Mouse (Mus musculus) midbrain, postnatal 0 days (tissue): ENCODE measurements around the gene Ptprf. TPM values are rescaled to one million over a fixed set of nuclear protein-coding genes. Genes with fewer than 3 reads are reported as not detected.

ENCODE experiments used
- ATAC-seq: fragments of 200-750 bp; cut with Nextera tagmentation; 2 replicates; pipeline ENCODE4 v1.8.0; 2017; ENCODE audit warnings: moderate number of reproducible peaks, mild to moderate bottlenecking, moderate TSS enrichment, moderate library complexity; ENCODE audit not compliant: low FRiP score
- DNase-seq: peaks from one replicate; pipeline ENCODE4 v3.0.0-alpha.2; 2015; ENCODE audit warnings: low spot score
- H3K27ac ChIP-seq: fragments of 300-500 bp; sonication (generic); 2 replicates; pipeline ENCODE4 v1.5.1; 2014; ENCODE audit warnings: low read depth, mild to moderate bottlenecking, low read length, mixed read lengths
- H3K27me3 ChIP-seq: fragments of 300-500 bp; sonication (generic); 2 replicates; pipeline ENCODE4 v1.6.1; 2014; ENCODE audit warnings: low read length, control low read depth, mixed read lengths; ENCODE audit not compliant: insufficient read depth
- H3K36me3 ChIP-seq: fragments of 300-500 bp; sonication (generic); 2 replicates; pipeline ENCODE4 v1.6.1; 2014; ENCODE audit warnings: low read length, control low read depth, mixed read lengths; ENCODE audit not compliant: insufficient read depth
- H3K4me1 ChIP-seq: fragments of 300-500 bp; sonication (generic); 2 replicates; pipeline ENCODE4 v1.6.1; 2014; ENCODE audit warnings: mild to moderate bottlenecking, control low read depth, antibody characterized with exemption, low read length, mixed read lengths; ENCODE audit not compliant: insufficient read depth
- H3K4me2 ChIP-seq: fragments of 300-500 bp; sonication (generic); 2 replicates; pipeline ENCODE4 v1.6.1; 2014; ENCODE audit warnings: low read depth, mild to moderate bottlenecking, low read length, mixed read lengths; ENCODE audit not compliant: poor library complexity, severe bottlenecking
- H3K4me3 ChIP-seq: fragments of 300-500 bp; sonication (generic); 2 replicates; pipeline ENCODE4 v1.5.1; 2014; ENCODE audit warnings: low read depth, mild to moderate bottlenecking, low read length, moderate library complexity
- H3K9ac ChIP-seq: fragments of 300-500 bp; sonication (generic); replicated peaks from 2 replicates; pipeline ENCODE4 v1.6.1; 2014; ENCODE audit warnings: mild to moderate bottlenecking, low read length, moderate library complexity, mixed read lengths; ENCODE audit not compliant: poor library complexity, severe bottlenecking
- H3K9me3 ChIP-seq: fragments of 300-500 bp; sonication (generic); 2 replicates; pipeline ENCODE4 v1.6.1; 2016; ENCODE audit warnings: low read length, control low read depth
- CTCF ChIP-seq: IDR thresholded peaks from 2 replicates; pipeline ENCODE4 v1.5.1; 2016; ENCODE audit warnings: antibody characterized with exemption, mild to moderate bottlenecking
- WGBS: fragments of 180-500 bp; shearing (Covaris S2); extraction: QIAGEN DNeasy Blood & Tissue Kit; methylation state at CpG from one replicate; pipeline ENCODE4 v1.1.7; 2014; 5-methylcytosine and 5-hydroxymethylcytosine counted together
- polyA plus RNA-seq: library from polyadenylated mRNA; unstranded; fragments of >200 nt; fragmentation: Nextera tagmentation; extraction: Ambion mirVana; gene quantifications from 2 replicates; pipeline ENCODE4 v1.2.1, GENCODE M21; 2015
- total RNA-seq: library from RNA; depleted of rRNA; stranded (reverse); fragments of >200 nt; gene quantifications from 2 replicates; pipeline ENCODE4 v1.2.3, GENCODE M21; 2014

Ptprf gene
- total and polyA plus RNA-seq, 2 experiments from 2014 or later, result 48.1 to 186 TPM

DNA sequence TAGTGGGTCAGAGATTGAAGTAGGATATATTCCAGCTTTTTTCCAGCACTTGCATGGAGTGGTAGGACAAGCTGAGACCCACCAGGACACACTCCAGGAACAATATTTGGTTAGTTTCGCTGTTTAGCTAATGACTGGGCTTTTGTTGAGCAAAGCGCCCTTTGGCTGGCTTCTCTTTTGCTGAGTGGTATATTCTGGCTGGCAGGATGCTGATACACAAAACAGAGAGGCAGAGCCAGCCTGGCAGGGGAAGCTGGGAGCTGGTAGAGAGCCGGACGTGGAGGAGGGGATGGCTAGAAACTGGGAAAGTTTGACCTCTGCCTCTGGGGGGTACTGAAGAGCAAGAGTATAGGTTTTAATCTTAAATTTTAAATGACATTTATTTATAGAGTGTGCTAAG, 13.8 kb upstream of the Ptprf start:
- 54% methylated on average over 4 of the region's 4 CpGs for WGBS
- DNase-seq, result peak; percentile 49

DNA sequence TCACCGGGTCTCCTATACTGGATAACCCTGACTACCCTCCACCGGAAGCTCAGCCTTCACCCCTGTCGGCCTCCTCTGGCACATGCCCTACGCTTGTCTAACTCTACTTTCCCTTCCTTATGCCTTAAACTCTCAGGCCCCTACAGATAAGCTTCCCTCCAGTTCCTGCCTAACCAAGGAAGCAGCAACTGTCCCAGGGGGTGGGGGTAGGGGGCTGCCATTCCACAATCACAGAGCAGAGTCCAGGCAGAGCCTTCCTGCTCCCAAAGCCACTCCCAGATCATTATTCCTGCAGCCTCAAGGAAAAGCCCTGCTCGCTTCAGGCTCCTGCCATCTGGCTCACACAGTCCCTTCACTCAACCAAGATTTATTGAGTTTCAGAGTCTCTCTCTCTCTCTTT, 6.6 kb upstream of the Ptprf start:
- Histone ChIP-seq H3K36me3 (no peaks in the 10 kb centered on the region), H3K9ac (no peak overlapping the region), H3K9me3 (no peaks in the 10 kb centered on the region), H3K27ac (no peak overlapping the region), H3K4me2 (no peak overlapping the region), H3K27me3 (no peaks in the 10 kb centered on the region), H3K4me1 (no peaks in the 10 kb centered on the region), H3K4me3 (no peak overlapping the region)
- 19% methylated on average over 5 of the region's 5 CpGs for WGBS
- DNase-seq (no peak), ATAC-seq (no peak)
- TF ChIP-seq CTCF, result no peak

More for the DNA sequence above, 13.8 kb upstream of the Ptprf start:
- TF ChIP-seq CTCF, result no peak
- no peaks in the 10 kb centered on the region for H3K27me3 ChIP-seq
- H3K36me3 ChIP-seq, result no peaks in the 10 kb centered on the region
- no peak overlapping the region for H3K9ac ChIP-seq
- no peak for ATAC-seq
- H3K27ac ChIP-seq, result no peak overlapping the region
- H3K4me2 ChIP-seq, result no peak overlapping the region
- no peaks in the 10 kb centered on the region for H3K9me3 ChIP-seq
- no peak overlapping the region for H3K4me3 ChIP-seq
- no peaks in the 10 kb centered on the region for H3K4me1 ChIP-seq

DNA sequence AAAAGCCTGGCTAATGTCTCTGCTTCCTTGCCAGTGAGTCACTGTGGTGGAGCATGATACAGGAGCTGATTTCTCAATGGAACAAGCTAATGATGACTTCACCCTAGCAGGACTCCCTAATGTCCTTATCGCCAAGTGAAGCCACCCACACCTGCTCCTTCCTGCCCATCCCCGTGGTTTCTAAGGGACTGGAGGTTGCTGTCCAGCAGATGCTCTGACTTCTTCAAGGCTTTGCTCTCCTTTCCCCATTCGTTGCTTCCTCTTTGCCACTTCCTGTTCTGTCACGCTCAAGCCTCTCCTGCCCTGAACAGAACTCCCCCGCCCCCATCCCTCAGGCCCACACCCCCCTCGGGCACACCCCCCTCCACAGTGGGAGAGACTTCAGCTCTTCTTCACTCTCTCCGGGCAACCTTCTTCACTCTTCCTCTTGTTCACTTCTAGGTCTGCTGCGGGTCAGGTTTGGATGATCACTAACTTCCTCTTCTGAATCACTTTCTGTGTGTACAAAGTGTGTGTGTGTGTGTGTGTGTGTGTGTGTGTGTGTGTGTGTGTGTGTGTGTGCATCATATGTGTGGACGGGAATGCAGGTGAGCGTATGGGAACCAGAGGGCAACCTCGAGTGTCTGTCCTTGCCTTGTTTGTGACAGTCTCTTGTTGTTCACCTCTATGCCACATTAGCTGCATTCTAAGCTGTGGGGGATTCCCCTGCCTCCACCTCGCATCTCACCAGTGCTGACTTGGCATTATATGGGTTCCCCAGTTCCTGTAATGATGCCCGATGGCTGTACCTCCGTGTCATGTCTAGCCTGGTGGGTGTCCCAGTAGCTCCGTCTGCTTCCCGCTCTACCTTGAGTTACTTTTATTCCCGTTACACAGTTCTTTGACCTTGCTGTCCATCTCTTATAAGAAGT, 4.7 kb upstream of the Ptprf start:
- Histone ChIP-seq H3K27me3 (no peaks in the 10 kb centered on the region), H3K9me3 (no peaks in the 10 kb centered on the region), H3K4me2 (no peak overlapping the region), H3K4me3 (no peak overlapping the region), H3K9ac (no peak overlapping the region), H3K36me3 (no peaks in the 10 kb centered on the region), H3K27ac (no peak overlapping the region), H3K4me1 (no peaks in the 10 kb centered on the region)
- DNase-seq, result no peak
- TF ChIP-seq CTCF, result no peak
- no peak for ATAC-seq
- 62% methylated on average over 17 of the region's 17 CpGs for WGBS

DNA sequence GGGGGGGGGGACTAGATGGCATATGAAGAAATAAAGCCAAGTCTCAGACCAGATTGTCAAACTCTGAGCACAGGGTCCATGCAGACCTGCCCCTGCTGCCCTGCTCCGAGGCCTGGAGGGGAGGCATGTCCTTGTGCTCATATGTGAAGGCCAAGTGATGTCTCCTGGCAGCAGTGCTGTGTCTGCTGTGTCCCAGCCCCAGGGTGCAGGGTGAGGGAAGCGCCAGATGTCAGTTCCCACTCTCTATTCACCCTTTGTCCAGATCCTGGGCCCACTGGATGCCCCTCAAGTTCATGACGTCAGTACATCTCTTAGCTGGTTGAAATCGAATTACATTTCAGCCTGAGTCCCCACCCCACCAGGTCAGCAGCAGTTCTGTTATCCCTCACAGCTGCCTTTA, 3.6 kb upstream of the Ptprf start:
- DNase-seq (no peak), ATAC-seq (no peak)
- Histone ChIP-seq H3K4me2 (no peak overlapping the region), H3K4me3 (no peak overlapping the region), H3K36me3 (no peaks in the 10 kb centered on the region), H3K27ac (no peak overlapping the region), H3K4me1 (no peaks in the 10 kb centered on the region), H3K27me3 (no peaks in the 10 kb centered on the region), H3K9ac (no peak overlapping the region), H3K9me3 (no peaks in the 10 kb centered on the region)
- TF ChIP-seq CTCF, result no peak
- 57% methylated on average over 4 of the region's 4 CpGs for WGBS

- WGBS, result 8% methylated on average over 11 of the region's 11 CpGs
- H3K4me3 ChIP-seq, result no peak overlapping the region
- no peaks in the 10 kb centered on the region for H3K36me3 ChIP-seq
- DNase-seq, result peak; percentile 85
- peaks cover 6% of the 10 kb centered on the region; the same call in 1 of the 2 replicates for H3K4me1 ChIP-seq
- no peaks in the 10 kb centered on the region for H3K27me3 ChIP-seq
- no peak overlapping the region for H3K4me2 ChIP-seq
- H3K27ac ChIP-seq, result no peak overlapping the region
- ATAC-seq, result no peak
- peak; percentile 98 for TF ChIP-seq CTCF
- H3K9me3 ChIP-seq, result no peaks in the 10 kb centered on the region
- H3K9ac ChIP-seq, result no peak overlapping the region
Measured at GRCm38 (mm10) chr4:118292741-118293306, 1.6 kb upstream of the Ptprf start.

DNA sequence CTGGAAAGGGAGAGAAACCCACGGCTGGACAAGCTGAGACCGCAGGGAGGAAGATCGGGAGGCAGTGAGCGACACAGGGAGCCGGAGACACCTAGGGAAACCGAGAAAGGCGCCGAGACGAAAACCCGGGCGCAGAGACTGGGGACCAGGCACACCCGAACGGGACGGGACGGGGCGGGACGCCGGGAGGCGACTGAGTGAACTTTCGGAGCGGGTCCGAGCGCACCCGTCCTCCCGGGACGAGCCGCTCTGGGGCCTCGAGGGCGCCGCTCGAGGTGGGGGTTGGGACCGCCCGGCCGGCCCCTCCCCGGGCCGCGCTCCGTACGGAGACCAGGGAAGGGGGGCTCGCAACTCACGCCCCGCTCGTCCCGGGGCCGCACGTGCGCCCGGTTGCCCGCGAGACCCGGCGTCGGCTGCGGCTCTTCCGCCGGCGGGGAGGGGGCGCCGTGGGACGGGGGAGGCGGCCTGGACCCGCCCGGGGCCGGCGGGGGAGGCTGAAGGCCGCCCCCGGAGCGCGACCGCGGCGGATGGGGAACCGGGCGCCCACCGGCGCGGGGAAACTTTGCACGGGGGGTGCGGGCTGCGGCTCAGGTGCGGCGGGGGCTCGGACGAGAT, 682 bp downstream of the Ptprf start:
- Histone ChIP-seq H3K27ac (peak overlapping the region; percentile 77), H3K36me3 (no peaks in the 10 kb centered on the region), H3K9me3 (no peaks in the 10 kb centered on the region), H3K27me3 (no peaks in the 10 kb centered on the region), H3K4me2 (peak overlapping the region; percentile 96), H3K9ac (peak overlapping the region; percentile 92), H3K4me3 (peak overlapping the region; percentile 80), H3K4me1 (peaks cover 6% of the 10 kb centered on the region; the same call in 1 of the 2 replicates)
- DNase-seq (no peak), ATAC-seq (peak; percentile 28)
- no peak for TF ChIP-seq CTCF
- under 1% methylated on average over 51 of the region's 84 CpGs for WGBS
